Comparison of ENCODE assay signal across 11 mouse cellular contexts in genomic region chr5:36367181-36367610, GRCm38 (mm10). TPM values are rescaled to one million over a fixed set of nuclear protein-coding genes. Genes with fewer than 3 reads are reported as not detected.
DNase-seq lines count a peak whose midpoint lies in the region; ATAC-seq lines count a peak whose summit lies in the region.
"Had no signal": no experiment of that assay in that cellular context is flagged by ENCODE, and none has a peak within 500 bp of the region (broad histone marks: within the 10 kb centered on the region; RNA-seq: fewer than 3 reads in every experiment).

No protein-coding gene starts in this region.

- no peak overlapping the region for H3K9ac ChIP-seq in intestine, embryonic 15.5 days
- H3K9ac ChIP-seq: lung, embryonic 15.5 days had no signal

- no peak overlapping the region for H3K27ac ChIP-seq in intestine, embryonic 15.5 days
- H3K27ac ChIP-seq: lung, embryonic 15.5 days had no signal

- no peaks in the 10 kb centered on the region for H3K36me3 ChIP-seq in intestine, embryonic 15.5 days
- H3K36me3 ChIP-seq: lung, embryonic 15.5 days had no signal

- 59% methylated on average over 3 of the region's 3 CpGs for WGBS in intestine, embryonic 15.5 days

- ATAC-seq in frontal cortex, adult (ENCODE audit: low TSS enrichment), result peak; percentile 32
- no peak for ATAC-seq in intestine, embryonic 15.5 days

- H3K27me3 ChIP-seq in intestine, embryonic 15.5 days (replicated peaks), result no peaks in the 10 kb centered on the region
- H3K27me3 ChIP-seq: lung, embryonic 15.5 days had no signal

- H3K4me1 ChIP-seq in intestine, embryonic 15.5 days (replicated peaks), result peaks cover 37% of the 10 kb centered on the region

- no peak overlapping the region for H3K4me3 ChIP-seq in intestine, embryonic 15.5 days (replicated peaks)
- H3K4me3 ChIP-seq: lung, embryonic 15.5 days had no signal

- DNase-seq in frontal cortex, postnatal 14 days (ENCODE audit: low spot score in 2 of 2), result no peak
- DNase-seq in lung, postnatal 36 days, result peak; percentile 30
- DNase-seq in lung, postnatal 25 days (ENCODE audit: low spot score), result no peak
- DNase-seq in heart, adult 8-10 months (ENCODE audit: low spot score), result peak; percentile 73
- DNase-seq in skeletal muscle tissue, adult 2 months (ENCODE audit: low read depth, low spot score), result peak; percentile 83
- no peak for DNase-seq in right cerebral cortex, postnatal 36 days (ENCODE audit: low spot score in 2 of 2)
- DNase-seq: cerebellum, adult 11 months; right cerebral cortex, postnatal 4 days had no signal

- no peak overlapping the region for H3K4me2 ChIP-seq in intestine, embryonic 15.5 days (replicated peaks)
- H3K4me2 ChIP-seq: lung, embryonic 15.5 days had no signal

- no peaks in the 10 kb centered on the region for H3K9me3 ChIP-seq in intestine, embryonic 15.5 days
- H3K9me3 ChIP-seq: lung, embryonic 15.5 days had no signal

RNA-seq across cellular contexts. Expression of gene Sorcs2, which starts 30.7 kb away (rescaled TPM):
- total RNA-seq in heart, adult 8-10 months (2022), result 1 to 10 TPM; 5.0 to 9.4 (median 7.6) TPM
- 9.6 and 10.8 TPM in 2 replicates for polyA plus RNA-seq in intestine, embryonic 15.5 days (2015; fragmentation: Nextera tagmentation; extraction: Ambion mirVana)

Comparison
In these comparisons a context has a peak if more than half of its experiments do, and no peak if none do; other contexts are left out.
1. DNase-seq: peak in lung, postnatal 36 days (single experiment), heart, adult 8-10 months (single experiment) and skeletal muscle tissue, adult 2 months (single experiment); none in frontal cortex, postnatal 14 days (0 of 2), lung, postnatal 25 days (single experiment) and right cerebral cortex, postnatal 36 days (0 of 2).